Mouse (Mus musculus) neural tube, embryonic 10.5 days (tissue): ENCODE results near the gene Plod1.
"Not testable (repeated sequence)": the region's sequence is repeated elsewhere in the genome, so short reads cannot be mapped to it uniquely, and the experiment has no call there.

Source experiments
- DNase-seq: peaks from one replicate; pipeline ENCODE4 v3.0.0-alpha.2; 2017; ENCODE audit warnings: low spot score; ENCODE audit errors: extremely low spot score

Plod1 gene

DNA sequence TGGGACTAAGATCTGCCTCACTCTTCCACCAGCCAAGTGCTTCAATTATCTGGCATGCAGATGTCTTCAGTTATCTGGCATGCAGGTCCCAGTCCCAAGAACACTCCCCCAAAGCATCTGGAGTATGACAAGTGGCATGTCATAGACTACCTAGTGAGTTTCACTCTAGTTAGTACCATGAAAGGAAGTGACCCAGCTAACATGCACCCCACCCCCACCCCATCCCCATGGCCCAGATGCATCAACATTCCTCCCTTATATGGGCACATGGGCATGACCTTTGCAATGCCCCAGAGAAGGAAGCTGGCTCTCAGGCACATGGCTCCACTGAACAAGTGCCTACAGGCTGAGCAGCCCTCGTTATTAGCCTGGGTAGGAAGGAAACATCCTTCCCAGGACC lies 40.2 kb downstream of the Plod1 start:
- DNase-seq = no peak

DNA sequence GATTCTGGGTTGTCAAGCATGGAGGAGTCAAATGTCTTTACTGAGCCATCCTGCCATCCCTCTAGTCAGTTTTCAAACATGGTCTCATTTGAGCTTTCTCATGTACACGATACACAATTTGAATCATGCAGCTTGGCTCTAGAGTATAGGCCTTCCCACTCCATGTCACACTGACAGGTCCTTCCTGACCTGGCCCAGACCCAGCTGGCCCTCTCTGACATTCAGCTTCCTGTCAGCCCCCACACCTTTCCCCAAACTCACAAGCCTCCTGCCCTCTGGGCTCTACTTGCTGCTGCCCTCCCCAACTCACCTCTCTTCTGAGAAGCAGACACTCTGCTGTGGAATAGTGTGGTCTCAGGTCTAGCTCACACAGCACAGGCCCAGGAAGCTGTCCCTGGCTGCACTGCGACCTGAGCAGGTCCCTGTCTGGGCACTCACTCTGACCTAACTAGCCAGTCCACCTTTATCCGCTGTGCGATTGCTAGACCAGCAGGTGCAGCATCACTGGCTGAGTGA lies 40.7 kb downstream of the Plod1 start:
- DNase-seq = no peak

DNA sequence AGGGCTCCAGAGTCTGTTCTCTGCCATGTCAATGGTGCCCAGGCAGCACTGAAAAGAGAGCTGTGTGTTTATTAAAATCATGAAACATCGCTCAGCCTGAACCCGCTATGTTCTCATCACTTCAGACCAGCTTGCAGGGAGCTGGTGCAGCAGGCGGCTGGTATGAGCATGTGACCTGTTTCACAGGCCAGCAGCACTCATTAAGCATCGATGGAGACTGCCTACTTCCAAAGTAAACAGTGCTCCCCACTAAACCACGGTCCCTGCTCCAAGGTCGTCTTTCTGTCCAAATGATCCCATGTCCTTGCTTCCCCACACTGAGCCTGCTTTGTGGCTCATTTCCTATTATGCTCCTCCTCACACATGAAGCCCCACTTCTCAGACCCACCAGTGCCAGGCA lies 46.2 kb downstream of the Plod1 start:
- DNase-seq = no peak

DNA sequence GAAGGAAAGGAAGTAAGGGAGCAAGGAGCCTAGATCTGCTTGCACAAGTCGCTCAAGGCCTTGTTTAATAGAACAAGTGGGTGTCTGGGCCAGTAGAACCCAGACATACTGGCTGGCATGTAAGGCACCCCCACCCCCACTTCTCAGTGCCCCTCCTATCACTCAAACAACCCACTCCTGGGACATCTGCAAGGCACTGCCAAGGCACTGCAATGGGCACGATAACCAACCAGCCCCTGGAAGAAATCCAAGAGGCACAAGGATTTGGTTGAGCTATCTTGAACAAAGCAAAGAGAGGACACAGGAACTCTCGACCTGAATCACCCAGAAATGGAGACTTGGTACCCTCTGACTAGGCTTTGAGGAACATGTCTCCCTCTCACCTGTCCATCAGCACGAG lies 48.3 kb downstream of the Plod1 start:
- DNase-seq = no peak

DNA sequence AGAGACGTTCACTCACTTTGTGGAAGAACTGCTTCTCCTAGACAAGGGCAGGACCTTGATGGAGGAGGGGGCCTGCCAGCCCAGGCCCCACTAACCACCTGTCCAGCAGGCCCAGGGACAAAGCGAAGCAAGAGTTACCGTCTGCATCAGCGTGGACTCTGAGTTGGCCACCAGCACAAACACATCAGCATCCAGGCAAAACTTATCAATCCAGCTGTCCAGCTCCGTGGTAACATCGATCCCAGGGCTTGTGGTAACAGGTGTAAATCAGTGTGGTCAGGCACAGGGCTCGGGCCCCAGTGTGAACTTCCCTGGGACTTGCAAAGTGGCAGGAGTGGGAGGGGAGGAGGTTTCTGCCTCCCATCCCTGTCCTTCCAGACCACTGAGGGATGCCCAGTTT lies 49.3 kb downstream of the Plod1 start:
- DNase-seq = no peak

DNA sequence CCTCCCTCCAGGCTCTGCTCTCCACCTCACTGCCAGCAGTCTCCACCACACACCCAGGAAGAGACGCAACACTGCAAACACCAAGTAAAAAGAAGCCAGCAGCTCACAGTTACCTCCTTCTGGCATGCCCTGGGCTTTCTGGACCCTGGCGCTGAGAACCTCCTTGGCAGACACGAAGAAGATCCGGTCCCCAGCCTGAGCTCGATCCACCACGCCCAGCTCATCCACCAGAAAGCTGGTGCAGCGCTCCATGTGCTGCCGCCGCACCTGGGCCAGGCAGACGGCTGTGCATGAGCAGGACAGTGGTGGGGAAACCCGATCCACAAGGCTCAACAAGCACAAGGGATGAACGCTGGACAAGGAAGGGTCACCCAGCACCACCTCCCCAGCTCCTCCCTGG lies 50.4 kb downstream of the Plod1 start:
- no peak for DNase-seq

DNA sequence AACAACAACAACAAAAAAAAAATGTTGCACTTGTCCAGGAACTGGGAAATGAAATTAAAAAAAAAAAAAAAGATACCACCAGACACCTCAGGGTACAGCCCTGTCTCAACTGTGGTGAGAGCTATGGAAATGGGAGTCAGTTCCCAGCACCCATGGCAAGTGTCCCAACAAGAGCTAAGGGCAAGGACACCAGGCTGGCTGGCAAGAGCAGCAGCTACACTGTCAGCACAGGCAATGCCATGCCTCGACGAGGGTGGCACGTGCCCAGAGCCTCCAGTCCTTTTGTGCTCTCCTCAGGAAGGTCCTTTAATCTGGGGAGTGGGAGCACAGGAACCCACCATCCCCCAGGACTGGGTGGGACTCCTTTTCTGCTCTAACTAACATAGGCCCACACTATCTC lies 52.4 kb downstream of the Plod1 start:
- DNase-seq = no peak

DNA sequence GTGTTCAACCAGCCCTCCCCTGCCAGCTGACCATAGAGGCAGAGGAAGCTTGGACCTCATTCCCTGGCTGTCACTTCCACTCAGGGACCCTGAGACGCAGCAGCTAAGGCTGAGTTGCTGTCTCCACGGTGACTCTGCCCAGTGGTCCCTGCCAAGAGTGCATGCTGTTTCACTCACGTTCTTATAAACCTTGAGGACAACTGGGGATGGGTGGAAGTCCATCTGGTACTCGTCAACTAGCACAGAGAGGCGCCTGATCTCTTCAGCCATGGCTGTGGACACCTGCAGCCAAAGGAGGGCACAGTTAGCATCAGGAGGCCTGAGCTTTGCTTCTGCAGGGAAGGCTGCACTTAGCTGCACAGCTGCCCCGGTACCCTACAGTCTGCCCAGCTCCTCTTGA lies 53.5 kb downstream of the Plod1 start:
- DNase-seq = no peak

DNA sequence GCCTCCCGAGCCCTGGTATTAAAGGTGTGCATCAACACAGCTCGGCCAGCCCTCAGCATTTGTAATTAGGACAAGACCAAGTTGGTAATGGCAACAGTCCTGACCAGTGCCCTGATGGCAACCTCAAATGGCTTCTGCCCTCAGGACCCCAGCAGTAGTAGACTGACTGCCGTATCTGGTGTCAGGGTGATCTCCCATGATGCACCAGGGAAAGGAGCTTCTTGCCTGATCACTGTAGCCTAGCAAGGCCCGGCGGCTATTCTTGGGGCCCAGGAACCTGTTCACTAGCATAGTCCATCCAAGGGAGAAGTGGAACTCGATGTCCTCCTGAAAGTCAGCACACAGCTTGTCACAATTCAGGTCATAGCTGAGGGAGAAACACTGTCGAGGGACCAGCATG lies 54.8 kb downstream of the Plod1 start:
- no peak for DNase-seq

DNA sequence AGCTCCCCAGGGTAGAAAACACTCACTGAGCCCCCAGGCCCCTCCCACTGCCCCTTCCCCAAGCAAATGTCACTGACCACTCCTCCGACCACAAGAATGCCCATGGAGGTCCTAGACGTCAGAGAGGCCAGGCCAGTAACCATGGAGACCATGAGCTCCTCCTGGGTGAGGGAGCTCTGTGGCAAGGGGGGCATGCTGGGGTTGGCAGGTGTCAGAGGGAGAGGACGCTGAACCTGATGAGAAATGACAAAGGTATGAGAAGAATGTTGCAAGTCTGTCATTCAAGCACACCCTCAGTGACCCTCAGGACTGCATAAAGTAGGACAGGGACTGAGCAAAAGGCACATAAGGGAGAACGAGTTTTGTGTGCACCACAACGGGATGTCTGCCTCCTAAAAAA lies 56.7 kb downstream of the Plod1 start:
- no peak for DNase-seq

DNA sequence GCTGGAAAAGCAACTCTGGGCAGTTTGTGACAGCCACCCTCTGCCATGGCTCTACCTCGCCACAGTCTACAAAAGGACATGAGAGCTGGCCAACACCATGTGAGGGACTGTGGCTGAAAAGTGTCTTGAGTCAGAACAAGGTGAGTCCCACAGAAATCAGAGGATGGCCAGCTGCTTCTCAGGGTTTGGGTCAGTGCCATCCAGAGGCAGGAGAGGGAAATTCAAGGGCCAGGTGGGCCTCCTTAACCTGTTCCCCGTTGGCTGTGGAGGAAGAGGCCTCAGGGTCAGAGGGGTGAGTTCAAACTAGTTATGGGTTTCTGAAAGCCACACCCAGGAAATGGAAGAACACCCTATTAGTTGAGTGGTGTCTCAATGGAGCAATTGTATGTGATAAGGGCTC lies 57.1 kb downstream of the Plod1 start:
- DNase-seq = no peak

DNA sequence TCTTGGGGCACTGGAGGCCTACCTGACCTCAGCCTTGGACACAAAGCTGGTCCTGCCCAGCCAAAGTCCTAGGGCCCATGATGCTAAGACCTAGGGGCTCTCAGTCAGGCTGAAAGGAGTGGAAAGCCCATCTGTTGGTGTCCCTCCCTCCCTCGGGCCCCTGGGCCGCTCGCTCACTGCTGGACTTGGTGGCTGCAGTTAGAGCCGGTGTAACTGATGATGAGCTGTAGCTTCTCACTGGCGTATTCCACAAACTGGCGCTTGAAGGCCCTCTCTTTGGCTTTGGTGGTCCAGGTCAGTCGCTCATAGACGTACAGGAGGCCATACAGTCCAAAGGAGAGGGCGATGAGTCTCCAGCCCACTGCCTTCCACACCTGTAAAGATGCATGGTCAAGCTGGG lies 58.0 kb downstream of the Plod1 start:
- no peak for DNase-seq

DNA sequence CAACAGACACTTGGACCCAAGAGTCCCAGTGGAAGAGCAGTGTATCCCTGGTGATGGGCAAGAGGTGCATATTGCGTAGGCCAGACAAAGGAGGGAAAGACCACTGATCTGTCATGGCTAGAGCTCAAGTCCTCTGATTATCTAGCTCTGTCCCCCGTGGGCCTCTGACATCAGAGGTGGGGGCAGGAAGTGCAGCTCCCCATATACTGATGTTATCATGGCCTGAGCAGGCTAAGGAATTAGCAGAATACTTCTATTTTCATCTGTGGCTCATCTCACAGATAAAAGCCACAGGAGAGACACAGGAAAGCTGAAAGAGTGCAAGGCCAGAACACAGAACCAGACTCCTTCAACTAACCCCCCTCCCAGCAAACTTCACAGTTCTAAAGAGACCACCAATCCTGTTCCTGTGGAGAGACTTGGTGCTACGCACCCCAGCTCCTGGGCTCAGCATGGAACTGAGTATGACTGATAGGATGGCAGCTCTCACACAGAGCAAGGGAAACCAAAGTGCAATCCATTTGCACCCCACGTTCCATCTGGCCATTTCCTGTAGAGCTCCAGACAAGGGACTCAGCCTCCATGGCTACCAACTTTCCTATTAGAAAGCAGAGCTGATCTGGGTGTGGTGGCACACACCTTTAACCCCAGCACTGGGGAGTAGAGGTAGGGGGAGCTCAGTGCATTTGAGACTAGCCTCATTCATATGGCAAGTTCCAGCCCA lies 60.6 kb downstream of the Plod1 start:
- no peak for DNase-seq

DNA sequence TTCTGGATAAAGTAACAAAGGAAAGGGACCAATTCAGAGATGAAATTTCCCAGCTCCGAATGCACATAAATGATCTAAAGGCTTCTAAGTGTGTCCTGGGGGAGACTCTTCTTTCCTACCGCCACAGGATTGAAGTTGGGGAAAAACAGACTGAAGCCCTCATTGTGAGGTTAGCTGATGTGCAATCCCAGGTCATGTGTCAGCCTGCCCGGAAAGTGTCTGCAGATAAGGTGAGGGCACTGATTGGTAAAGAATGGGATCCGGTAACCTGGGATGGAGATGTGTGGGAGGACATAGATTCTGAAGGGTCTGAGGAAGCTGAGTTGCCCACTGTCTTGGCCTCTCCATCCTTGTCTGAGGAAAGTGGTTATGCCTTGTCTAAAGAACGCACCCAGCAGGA lies 67.3 kb downstream of the Plod1 start:
- DNase-seq = peak; percentile 23

DNA sequence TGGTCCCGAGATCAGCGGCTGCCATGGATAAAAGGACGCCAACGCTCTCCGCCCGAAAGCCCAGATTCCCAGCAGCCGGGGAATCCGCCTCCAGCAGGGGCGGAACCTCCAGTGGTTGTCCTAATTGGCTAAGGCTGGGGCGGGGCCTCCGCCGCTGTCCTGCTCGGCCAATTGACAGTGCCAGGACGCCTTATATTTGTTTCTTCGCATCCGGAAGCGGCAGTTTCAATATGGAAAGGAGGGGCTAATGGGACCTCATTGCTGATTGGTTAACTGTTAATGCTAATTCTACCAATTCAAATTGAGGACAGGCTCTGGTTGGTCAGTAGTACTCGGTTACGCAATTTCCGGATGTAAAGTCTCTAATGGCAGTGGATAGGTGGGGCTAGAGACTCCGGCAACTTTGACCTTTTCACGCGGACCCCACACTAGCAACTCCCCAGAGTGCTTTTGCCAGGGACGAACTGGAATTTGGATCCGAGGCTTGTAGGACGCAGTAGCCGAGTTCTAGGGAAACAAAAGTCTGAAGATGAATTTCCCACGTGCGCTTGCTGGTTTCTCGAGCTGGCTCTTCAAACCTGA lies 68.0 kb downstream of the Plod1 start, which contains the start of the genes Miip and Fv1:
TSS of gene Miip (minus strand) at position 367 of the 582 bp plus-strand sequence.
TSS of gene Fv1 (plus strand) at position 530 of the 582 bp plus-strand sequence.
- peak; percentile 95 for DNase-seq

DNA sequence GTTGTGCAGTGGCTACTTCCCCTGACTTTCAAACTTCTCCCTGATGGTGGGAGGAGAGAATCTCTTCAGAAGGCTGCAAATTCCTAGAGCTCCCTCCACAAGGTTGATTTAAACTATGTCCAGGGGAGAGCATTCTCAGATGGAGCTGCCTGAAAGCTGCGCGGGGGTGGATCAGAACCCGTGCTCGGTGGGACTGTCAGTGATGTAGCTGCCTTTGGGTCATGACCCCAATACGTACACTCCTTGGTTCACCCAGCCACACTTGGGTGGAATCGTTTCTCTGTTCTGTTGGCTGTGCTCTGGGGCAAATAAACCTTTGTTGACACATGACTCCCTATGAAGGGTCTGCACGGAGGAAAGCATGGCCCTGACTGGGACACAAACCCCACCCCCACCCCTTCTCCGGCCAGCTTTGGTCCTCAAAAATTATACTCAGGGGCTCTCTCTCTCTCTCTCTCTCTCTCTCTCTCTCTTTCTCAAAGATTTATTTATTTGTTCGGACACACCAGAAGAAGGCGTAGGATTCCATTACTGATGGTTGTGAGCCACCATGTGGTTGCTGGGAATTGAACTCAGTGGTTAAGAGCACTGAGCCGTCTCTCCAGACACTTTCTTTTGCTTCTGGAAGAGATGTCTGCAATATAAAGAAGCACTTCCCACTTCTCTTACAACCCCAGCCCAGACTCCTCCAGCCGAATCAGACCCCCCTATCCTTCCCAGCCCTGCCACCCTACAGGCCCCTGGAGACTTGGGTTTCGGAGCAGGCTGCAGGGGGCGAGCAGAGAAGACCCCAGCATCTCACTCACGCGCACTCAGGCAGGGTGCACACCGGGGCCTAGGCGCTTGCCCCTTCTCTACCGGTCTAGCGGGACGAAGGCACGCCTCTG lies 68.8 kb downstream of the Plod1 start:
- DNase-seq = peak; percentile 21

DNA sequence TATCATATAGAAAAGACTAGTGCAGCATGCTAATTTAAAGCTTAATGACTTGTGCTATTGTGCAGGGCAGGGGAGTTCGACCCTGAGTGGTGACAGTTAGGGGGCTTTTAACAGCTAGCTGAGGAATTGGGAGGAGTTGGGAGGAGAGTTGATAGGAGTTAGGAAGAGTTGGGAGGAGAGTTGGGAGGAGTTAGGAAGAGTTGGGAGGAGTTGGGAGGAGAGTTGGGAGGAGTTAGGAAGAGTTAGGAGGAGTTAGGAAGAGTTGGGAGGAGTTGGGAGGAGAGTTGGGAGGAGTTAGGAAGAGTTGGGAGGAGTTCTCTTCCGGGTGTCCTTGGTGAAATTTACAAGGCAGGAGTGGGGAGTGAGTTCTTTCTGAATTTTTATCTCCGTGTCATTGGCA lies 69.8 kb downstream of the Plod1 start:
- not testable (repeated sequence) for DNase-seq

DNA sequence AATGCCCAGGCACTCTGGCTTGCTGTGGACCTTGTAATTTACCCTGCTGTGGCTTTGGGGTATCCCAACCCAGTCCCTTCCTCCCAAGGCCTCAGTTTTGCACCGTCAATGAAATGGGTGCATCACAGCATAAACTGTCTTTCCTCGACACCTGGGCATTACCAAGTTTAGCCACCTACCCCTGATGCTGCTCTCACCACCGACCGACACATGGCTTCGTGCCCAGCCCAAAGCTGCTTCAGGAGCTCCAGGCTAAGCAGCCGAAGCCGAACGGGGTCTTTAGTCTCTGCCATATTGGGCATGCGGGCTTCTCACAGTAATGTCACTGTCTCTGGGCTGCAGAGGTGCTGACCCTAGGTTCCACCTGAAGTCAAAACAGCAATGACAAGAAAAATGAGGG lies 70.5 kb downstream of the Plod1 start:
- no peak for DNase-seq

DNA sequence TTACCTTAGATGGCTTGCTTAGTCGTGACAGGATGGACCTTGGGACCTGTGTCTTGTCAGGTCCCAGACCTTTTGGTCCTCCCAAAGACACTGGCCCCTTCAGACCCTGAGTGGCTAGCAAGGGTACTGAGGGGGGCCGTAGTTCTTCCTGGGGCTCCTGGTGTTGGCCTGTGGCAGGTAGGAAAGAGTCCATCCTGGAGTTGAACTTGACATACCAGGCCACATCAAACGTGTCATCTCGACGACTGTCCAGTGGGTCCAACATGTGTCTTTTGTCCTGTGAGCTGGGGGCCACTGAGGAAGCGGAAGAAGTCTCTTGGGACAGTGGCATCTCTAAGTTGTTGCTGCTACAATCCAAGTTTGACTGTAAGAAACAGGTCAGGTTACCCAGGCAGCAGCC lies 70.9 kb downstream of the Plod1 start:
- no peak for DNase-seq

DNA sequence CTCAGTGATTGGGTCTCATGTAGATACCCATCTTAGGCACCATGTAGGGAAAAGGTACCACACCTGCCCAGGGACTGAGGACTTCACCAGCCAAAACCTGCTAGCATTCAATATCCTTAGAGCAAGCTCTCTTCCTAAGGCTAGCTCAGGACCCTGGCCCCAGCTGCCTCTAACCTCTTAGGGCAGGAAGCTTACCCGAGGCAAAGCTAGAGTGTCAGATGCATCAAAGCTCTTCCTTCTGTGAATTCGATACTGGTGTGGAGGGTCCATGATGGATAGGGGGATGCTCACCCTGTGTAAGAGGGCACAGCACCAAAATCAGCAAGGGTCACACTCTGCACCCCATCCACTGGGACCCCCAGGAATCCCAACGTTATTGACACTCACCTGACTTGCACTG lies 74.5 kb downstream of the Plod1 start:
- no peak for DNase-seq
